Mouse (Mus musculus): ENCODE data around the gene Rsph1. TPM values are rescaled to one million over a fixed set of nuclear protein-coding genes. Genes with fewer than 3 reads are reported as not detected.

Rsph1 gene
- polyA plus RNA-seq, 1 experiment from 2014 or later = 0.40 TPM

DNA sequence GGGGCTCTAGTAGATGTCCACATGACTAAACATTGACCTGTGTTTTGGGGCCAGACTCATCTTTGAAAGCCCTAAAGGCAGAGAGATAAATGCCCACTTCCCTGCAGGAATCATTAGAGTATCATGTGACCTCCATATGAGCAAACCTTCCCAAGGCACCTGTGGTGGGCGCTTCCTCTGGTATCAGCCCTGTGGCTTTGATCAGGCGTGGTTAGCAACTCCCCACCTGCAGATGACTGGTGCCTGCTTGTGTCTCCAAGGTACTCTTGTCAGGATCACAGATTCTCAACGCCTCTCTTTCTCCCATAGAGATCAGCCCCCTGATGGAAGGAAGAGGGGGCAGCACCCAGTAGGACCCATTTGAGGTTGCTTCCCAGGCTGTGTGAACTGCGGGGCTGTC is 22.8 kb upstream of the Rsph1 start:
- H3K9ac ChIP-seq (replicated peaks) = no peak overlapping the region
- ATAC-seq (ENCODE audit: insufficient number of reproducible peaks, insufficient read depth, low FRiP score, low TSS enrichment, low read depth) = no peak
- WGBS = 82% methylated on average over 4 of the region's 4 CpGs

DNA sequence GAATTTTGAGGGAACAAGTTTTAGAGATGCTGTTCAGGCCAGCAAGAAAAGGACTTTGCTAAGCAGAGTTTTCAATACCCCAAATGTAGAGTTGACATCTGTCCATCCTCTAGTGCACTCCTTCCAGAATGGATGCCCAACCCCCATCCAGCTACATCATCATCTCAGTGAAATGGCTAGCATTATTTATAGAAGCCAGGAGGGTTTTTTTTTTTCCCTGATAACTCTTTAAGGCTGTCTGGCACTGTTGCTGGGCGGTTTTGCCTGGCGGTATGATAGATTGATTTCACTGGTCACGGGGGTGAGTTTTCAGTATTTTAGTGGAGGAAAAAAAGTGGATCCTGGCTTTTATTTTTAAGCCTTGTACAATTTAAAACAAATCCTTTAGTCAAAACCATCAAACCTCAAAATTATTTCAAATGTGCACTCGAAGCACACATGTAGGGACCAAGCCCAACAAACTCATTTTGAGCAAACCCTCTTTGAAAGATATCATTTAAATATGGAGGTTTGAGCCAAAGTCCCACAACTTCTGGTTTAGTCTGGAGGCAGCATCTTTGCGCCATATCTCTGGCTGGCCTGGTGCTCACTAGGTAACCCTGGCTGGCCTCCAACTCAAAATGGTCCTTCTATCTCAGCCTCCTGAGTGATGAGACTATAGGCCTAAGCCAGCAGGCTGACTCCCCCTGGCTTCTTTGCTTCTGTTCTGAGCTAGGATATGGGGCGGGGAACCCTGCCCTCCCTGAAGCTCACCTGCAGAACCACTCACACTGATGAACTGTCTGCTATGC is 21.4 kb upstream of the Rsph1 start:
- H3K27me3 ChIP-seq = peaks cover 45% of the 10 kb centered on the region
- no peak overlapping the region for H3K27ac ChIP-seq
- peaks cover 27% of the 10 kb centered on the region for H3K4me1 ChIP-seq (replicated peaks)
- H3K4me2 ChIP-seq = no peak overlapping the region
- H3K9ac ChIP-seq (replicated peaks) = no peak overlapping the region
- whole genome bisulfite sequencing = 87% methylated on average over 6 of the region's 6 CpGs
- no peak overlapping the region for H3K4me3 ChIP-seq (replicated peaks)
- no peak for ATAC-seq (ENCODE audit: insufficient number of reproducible peaks, insufficient read depth, low FRiP score, low TSS enrichment, low read depth)
- H3K9me3 ChIP-seq = no peaks in the 10 kb centered on the region
- H3K36me3 ChIP-seq = no peaks in the 10 kb centered on the region

More for the DNA sequence above, 22.8 kb upstream of the Rsph1 start:
- H3K36me3 ChIP-seq = no peaks in the 10 kb centered on the region
- H3K4me1 ChIP-seq (replicated peaks) = peaks cover 30% of the 10 kb centered on the region
- no peak overlapping the region for H3K4me3 ChIP-seq (replicated peaks)
- no peaks in the 10 kb centered on the region for H3K9me3 ChIP-seq
- peaks cover 40% of the 10 kb centered on the region for H3K27me3 ChIP-seq
- H3K27ac ChIP-seq = no peak overlapping the region
- H3K4me2 ChIP-seq = no peak overlapping the region

DNA sequence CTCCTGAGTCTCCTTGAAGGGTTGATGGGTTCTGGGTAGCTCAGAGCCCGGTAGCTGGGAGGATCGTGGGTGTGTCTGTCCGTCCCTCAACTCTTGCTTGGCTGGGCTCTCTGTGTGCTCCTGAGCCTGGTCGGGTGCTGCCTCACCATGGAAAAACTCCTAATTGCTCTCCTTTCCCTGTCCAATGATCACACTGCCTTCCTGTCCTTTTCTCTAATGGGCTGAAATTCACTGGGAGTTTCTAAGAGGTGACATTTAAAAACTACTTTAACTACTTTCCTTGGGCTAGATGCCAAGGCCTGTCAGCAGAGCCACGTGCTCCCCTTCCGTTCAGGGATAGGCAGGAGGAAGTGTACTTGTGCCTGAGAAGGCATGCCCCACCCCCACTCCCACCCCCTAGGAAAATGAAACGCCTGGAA is 20.3 kb upstream of the Rsph1 start:
- Histone ChIP-seq H3K27me3 (peaks cover 45% of the 10 kb centered on the region), H3K4me2 (0 out of 2 replicates have a peak overlapping the region, but pooled peaks have one; percentile 98), H3K4me3 (replicated peaks) (no peak overlapping the region), H3K27ac (no peak overlapping the region), H3K36me3 (no peaks in the 10 kb centered on the region), H3K4me1 (replicated peaks) (peaks cover 27% of the 10 kb centered on the region), H3K9me3 (no peaks in the 10 kb centered on the region), H3K9ac (replicated peaks) (no peak overlapping the region)
- WGBS = 12% methylated on average over 7 of the region's 7 CpGs
- no peak; the same call in 1 of the 2 replicates for ATAC-seq (ENCODE audit: insufficient number of reproducible peaks, insufficient read depth, low FRiP score, low TSS enrichment, low read depth)

DNA sequence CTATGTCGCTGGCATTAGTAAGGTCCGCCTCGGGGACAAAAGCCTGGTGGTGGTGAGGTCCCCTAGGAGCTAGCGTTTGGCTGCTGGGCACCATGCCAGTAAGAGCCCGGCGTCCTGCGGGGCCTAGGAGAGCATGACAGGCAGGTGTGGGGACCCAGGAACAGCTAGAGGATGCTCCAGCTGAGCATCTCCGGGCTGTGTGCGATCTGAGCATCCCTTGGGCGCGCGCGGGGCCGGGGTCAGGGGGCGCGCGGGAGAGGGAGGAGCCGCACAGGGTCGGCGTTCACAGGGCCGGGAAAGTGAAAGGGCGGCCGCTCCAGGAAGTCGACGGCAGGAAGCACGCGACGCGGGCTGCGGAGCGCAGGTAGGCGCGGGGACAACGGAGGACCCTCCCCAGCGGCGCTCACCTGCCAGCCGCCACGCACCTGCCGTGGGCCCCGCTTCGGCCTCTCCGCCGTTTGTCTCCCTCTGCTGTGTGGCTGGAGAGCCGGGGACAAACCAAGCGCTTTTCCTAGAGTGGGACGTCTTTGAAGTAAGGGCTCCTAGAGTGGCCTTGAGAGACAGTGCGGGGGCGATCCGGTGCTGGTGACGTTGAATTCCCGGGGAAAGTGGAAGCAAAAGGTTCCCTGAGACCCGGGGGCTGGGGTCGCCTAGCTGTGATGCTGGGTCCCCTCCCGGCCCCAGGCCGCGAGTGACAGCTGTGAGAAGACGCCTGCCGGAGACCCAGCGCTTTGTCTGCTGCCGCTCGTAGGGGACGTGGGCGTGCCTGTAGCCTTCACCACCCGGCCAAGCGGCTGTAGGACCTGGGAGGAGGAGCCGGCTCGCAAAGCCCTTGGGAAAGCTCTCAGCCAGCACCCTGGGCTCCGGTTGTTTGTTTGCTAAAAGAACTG is 19.0 kb upstream of the Rsph1 start:
- Histone ChIP-seq H3K36me3 (no peaks in the 10 kb centered on the region), H3K27me3 (peaks cover 45% of the 10 kb centered on the region), H3K9ac (replicated peaks) (peak overlapping the region; percentile 57), H3K4me1 (replicated peaks) (peaks cover 28% of the 10 kb centered on the region), H3K9me3 (no peaks in the 10 kb centered on the region), H3K4me2 (peak overlapping the region; percentile 98), H3K4me3 (replicated peaks) (peak overlapping the region; percentile 56), H3K27ac (no peak overlapping the region)
- WGBS = under 1% methylated on average over 68 of the region's 68 CpGs
- peak; percentile 42; the same call in 1 of the 2 replicates for ATAC-seq (ENCODE audit: insufficient number of reproducible peaks, insufficient read depth, low FRiP score, low TSS enrichment, low read depth)

DNA sequence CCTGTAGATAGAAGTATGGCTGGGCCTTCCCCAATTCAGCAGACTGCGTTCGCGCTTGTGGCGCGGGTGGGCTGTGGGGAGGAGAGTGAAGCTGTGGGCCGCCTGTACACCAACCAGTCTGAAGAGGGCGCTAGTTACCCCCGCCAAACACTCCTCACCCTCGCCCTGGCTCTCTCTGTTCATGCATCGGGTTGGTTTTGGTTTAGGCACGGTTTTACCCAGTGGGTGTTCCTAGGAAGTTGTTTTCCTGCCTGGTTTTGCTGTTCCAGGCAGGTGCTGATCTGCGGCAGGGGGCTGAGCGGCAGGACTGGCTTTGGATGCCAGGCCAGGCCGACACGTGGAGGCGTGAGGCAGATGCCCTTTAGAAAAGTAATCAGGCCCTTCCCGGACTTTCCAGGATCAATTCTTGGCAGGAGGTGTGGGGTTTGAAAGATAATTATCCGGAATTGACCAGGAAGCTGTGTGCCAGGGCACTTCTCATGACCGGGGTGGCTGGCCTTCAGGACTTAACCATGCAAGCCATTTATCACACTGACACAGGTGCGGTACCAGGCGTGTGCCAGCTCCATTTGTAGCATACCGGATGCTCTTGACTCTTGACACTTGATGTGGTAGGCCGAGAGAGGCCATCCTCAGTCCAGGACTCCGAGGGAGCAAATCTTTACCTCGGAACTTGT is 18.2 kb upstream of the Rsph1 start:
- Histone ChIP-seq H3K4me1 (replicated peaks) (peaks cover 31% of the 10 kb centered on the region), H3K27ac (no peak overlapping the region), H3K9me3 (no peaks in the 10 kb centered on the region), H3K27me3 (peaks cover 45% of the 10 kb centered on the region), H3K4me3 (replicated peaks) (peak overlapping the region; percentile 56), H3K9ac (replicated peaks) (no peak overlapping the region), H3K4me2 (peak overlapping the region; percentile 98), H3K36me3 (no peaks in the 10 kb centered on the region)
- 23% methylated on average over 25 of the region's 25 CpGs for WGBS
- ATAC-seq (ENCODE audit: insufficient number of reproducible peaks, insufficient read depth, low FRiP score, low TSS enrichment, low read depth) = 0 out of 2 replicates have a peak, but pooled peaks have one; percentile 19

DNA sequence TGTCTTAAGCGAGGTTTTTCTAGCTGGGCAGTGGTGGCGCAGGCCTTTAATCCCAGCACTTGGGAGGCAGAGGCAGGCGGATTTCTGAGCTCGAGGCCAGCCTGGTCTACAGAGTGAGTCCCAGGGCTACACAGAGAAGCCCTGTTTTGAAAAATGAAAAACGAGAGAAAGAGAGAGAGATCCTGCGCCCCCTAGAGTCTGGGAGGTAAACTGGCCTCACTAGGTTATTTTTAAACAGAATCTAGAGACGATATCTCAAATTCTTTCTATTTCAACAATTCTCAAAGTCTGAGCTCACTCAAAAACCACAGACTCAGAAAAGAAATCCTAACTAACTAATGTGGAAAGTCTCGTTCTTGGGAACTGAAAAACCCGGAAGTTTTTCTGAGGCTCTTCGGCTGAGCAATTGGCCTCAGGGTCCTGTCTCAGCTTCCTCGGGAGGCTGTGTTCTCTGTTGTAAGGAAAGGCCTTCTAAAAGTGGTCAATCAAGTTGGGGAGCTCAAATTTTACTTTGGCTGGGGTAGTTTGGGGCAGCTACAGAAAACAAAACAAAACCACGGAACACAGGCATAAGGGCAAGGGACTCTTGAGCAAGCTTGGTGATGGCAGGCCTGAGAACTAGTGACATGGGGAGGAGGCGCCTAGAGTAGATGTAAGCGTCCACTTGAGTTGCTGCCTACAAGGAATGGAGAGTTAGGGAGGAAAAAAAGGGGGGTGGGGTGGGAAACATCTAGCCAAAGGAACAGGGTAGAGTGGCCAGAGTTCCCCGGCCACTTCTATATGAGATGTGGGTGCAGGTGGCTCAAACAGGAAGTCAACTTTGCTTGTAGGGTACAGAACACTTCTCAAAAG is 17.4 kb upstream of the Rsph1 start:
- Histone ChIP-seq H3K9ac (replicated peaks) (no peak overlapping the region), H3K4me1 (replicated peaks) (peaks cover 31% of the 10 kb centered on the region), H3K4me2 (no peak overlapping the region), H3K27ac (no peak overlapping the region), H3K4me3 (replicated peaks) (no peak overlapping the region), H3K9me3 (no peaks in the 10 kb centered on the region), H3K36me3 (no peaks in the 10 kb centered on the region), H3K27me3 (peaks cover 45% of the 10 kb centered on the region)
- WGBS = 80% methylated on average over 15 of the region's 15 CpGs
- ATAC-seq (ENCODE audit: insufficient number of reproducible peaks, insufficient read depth, low FRiP score, low TSS enrichment, low read depth) = no peak

DNA sequence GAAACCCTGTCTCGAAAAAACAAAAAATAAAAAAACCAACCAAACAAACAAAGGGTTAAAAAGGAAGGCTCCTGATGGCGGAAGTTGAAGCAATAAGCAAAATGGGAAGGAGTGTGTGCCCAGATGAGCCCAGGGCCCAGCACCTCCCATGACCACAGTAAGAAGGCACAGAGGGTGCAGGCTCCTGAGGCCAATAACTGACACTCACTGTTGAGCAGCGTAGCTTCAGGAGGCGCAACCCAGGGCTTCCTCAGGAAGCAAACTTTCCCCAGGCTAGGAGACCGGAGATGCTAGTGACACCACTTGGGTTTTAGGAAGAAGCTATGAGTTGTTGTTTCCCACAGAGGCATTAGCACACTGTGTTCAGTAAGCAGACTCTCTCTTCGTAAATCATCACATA is 13.7 kb upstream of the Rsph1 start:
- no peak for ATAC-seq (ENCODE audit: insufficient number of reproducible peaks, insufficient read depth, low FRiP score, low TSS enrichment, low read depth)
- no peak overlapping the region for H3K4me3 ChIP-seq (replicated peaks)
- no peaks in the 10 kb centered on the region for H3K36me3 ChIP-seq
- peaks cover 13% of the 10 kb centered on the region for H3K27me3 ChIP-seq
- no peaks in the 10 kb centered on the region for H3K9me3 ChIP-seq
- peaks cover 11% of the 10 kb centered on the region for H3K4me1 ChIP-seq (replicated peaks)
- H3K4me2 ChIP-seq = no peak overlapping the region
- H3K27ac ChIP-seq = no peak overlapping the region
- H3K9ac ChIP-seq (replicated peaks) = no peak overlapping the region
- WGBS = 60% methylated on average over 6 of the region's 6 CpGs

DNA sequence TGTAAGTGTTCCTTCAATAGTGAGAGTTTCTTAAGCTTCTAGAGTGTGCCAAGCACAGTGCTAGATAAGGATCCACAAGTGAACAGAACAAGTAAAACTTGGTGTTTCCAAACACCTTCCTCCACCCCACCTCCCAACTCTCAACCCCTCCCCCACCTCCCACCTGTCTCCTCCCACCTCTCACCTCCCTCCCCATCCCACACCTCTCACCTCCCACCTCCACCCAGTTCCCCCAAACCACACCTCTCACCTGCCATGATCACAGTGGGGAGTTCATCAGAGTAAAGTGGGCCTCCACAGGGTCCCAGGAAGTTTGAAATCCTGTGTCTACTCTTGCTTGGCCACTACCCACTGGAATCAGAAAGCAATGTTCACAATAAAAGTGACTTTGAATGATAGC is 13.1 kb upstream of the Rsph1 start:
- Histone ChIP-seq H3K4me2 (no peak overlapping the region), H3K36me3 (no peaks in the 10 kb centered on the region), H3K4me3 (replicated peaks) (no peak overlapping the region), H3K27ac (no peak overlapping the region), H3K9ac (replicated peaks) (no peak overlapping the region), H3K9me3 (no peaks in the 10 kb centered on the region), H3K4me1 (replicated peaks) (0 out of 2 replicates have a peak, but pooled peaks cover 7% of the 10 kb centered on the region), H3K27me3 (peaks cover 8% of the 10 kb centered on the region)
- no peak for ATAC-seq (ENCODE audit: insufficient number of reproducible peaks, insufficient read depth, low FRiP score, low TSS enrichment, low read depth)

DNA sequence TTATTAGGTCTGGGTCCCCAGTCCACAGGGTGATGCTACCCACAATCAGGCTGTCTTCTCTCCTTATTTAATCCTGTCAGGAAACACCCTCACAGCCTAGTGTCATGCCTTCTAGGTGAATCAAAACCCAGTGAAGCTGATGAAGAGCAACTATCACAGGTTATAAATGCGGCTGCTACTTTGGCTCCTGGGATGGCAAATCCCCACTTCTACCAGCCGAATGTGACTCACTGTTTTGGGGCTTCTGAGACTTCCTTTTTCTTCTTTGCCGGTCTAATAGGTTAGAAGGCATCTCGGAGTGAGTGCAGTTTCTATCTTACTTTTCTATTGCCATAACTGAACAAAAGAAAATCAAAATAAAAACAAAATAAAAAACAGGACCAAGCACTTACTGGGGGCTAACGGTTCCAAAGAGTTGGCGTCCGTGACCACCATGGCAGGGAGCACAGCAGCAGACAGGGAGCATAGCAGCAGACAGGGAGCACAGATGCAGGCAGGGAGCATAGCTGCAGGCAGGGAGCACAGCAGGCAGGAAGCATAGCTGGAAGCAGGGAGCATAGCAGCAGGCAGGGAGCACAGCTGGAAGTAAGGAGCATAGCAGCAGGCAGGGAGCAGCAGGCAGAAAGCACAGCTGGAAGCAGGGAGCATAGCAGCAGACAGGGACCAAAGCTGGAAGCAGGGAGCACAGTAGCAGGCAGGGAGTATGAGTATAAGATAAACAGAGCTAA is 12.0 kb upstream of the Rsph1 start:
- no peak overlapping the region for H3K4me3 ChIP-seq (replicated peaks)
- H3K27me3 ChIP-seq = no peaks in the 10 kb centered on the region; the same call in 1 of the 2 replicates
- no peak overlapping the region for H3K27ac ChIP-seq
- no peaks in the 10 kb centered on the region for H3K36me3 ChIP-seq
- ATAC-seq (ENCODE audit: insufficient number of reproducible peaks, insufficient read depth, low FRiP score, low TSS enrichment, low read depth) = no peak
- WGBS = 62% methylated on average over 7 of the region's 7 CpGs
- H3K4me1 ChIP-seq (replicated peaks) = 0 out of 2 replicates have a peak, but pooled peaks cover 4% of the 10 kb centered on the region
- H3K4me2 ChIP-seq = no peak overlapping the region
- H3K9me3 ChIP-seq = no peaks in the 10 kb centered on the region
- H3K9ac ChIP-seq (replicated peaks) = no peak overlapping the region

DNA sequence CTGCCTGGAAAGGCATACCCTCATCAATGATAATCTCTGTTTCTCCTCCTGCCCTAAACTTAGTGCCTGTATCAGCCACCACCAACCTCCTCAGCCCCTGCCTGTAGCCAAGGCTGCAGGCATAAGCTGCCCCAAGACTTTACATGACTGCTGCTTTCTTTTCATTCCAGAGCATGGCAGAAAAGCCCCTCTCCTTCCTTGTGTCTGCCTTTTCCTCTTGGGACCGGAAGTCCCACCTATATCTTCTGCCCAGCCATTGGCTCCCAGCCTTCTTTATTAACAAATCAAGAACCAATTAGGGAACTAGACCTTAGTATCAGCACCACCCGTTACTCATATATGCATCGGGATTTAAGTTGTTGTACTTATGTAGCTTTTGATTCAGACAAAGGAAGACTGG is 10.0 kb upstream of the Rsph1 start:
- H3K36me3 ChIP-seq = no peaks in the 10 kb centered on the region
- WGBS = 91% methylated on average over 3 of the region's 3 CpGs
- peaks cover 9% of the 10 kb centered on the region; the same call in 1 of the 2 replicates for H3K4me1 ChIP-seq (replicated peaks)
- H3K27ac ChIP-seq = no peak overlapping the region
- no peak overlapping the region for H3K4me3 ChIP-seq (replicated peaks)
- no peaks in the 10 kb centered on the region for H3K9me3 ChIP-seq
- no peak for ATAC-seq (ENCODE audit: insufficient number of reproducible peaks, insufficient read depth, low FRiP score, low TSS enrichment, low read depth)
- no peak overlapping the region for H3K9ac ChIP-seq (replicated peaks)
- H3K27me3 ChIP-seq = no peaks in the 10 kb centered on the region
- no peak overlapping the region for H3K4me2 ChIP-seq
